27 mouse cellular contexts compared by ENCODE assay signal in genomic region chr9:121865425-121866008, GRCm38 (mm10). TPM values are rescaled to one million over a fixed set of nuclear protein-coding genes. Genes with fewer than 3 reads are reported as not detected.
DNase-seq lines count a peak whose midpoint lies in the region; ATAC-seq and TF ChIP-seq lines count a peak whose summit lies in the region.
"Had no signal": no experiment of that assay in that cellular context is flagged by ENCODE, and none has a peak within 500 bp of the region (broad histone marks: within the 10 kb centered on the region; RNA-seq: fewer than 3 reads in every experiment).

No protein-coding gene starts in this region.

- no peaks in the 10 kb centered on the region for H3K36me3 ChIP-seq in forebrain, embryonic 11.5 days (ENCODE audit: control insufficient read depth, insufficient read depth, low read length)
- H3K36me3 ChIP-seq in forebrain, embryonic 10.5 days (replicated peaks), result no peaks in the 10 kb centered on the region
- H3K36me3 ChIP-seq in intestine, embryonic 15.5 days, result no peaks in the 10 kb centered on the region
- H3K36me3 ChIP-seq in intestine, postnatal 0 days (ENCODE audit: control insufficient read depth, insufficient read depth), result no peaks in the 10 kb centered on the region
- H3K36me3 ChIP-seq in neural tube, embryonic 13.5 days, result no peaks in the 10 kb centered on the region
- H3K36me3 ChIP-seq in neural tube, embryonic 15.5 days, result no peaks in the 10 kb centered on the region
- H3K36me3 ChIP-seq in stomach, postnatal 0 days (ENCODE audit: control insufficient read depth, insufficient read depth, low read length), result no peaks in the 10 kb centered on the region
- H3K36me3 ChIP-seq in kidney, adult 2 months (ENCODE audit: control insufficient read depth, insufficient read depth, low read length), result no peaks in the 10 kb centered on the region
- H3K36me3 ChIP-seq: embryonic facial prominence, embryonic 15.5 days; heart, embryonic 15.5 days; hindbrain, embryonic 10.5 days; limb, embryonic 15.5 days; liver, embryonic 15.5 days had no signal

- TF ChIP-seq CTCF in intestine, postnatal 0 days (IDR thresholded peaks at IDR 0.05; ENCODE audit: low read depth), result no peak
- TF ChIP-seq CTCF in stomach, postnatal 0 days (IDR thresholded peaks at IDR 0.05; ENCODE audit: low read depth), result no peak
- no peak for TF ChIP-seq CTCF in kidney, adult 2 months (conservative IDR thresholded peaks at IDR 0.05; ENCODE audit: insufficient read depth, insufficient read length, low read depth, low read length)

- no peaks in the 10 kb centered on the region for H3K4me1 ChIP-seq in forebrain, embryonic 11.5 days (replicated peaks; ENCODE audit: control insufficient read depth, insufficient read depth, low read length)
- peaks cover 7% of the 10 kb centered on the region for H3K4me1 ChIP-seq in forebrain, embryonic 10.5 days
- H3K4me1 ChIP-seq in intestine, embryonic 15.5 days (replicated peaks), result peaks cover 5% of the 10 kb centered on the region
- H3K4me1 ChIP-seq in intestine, postnatal 0 days (replicated peaks; ENCODE audit: control insufficient read depth, insufficient read depth, low read length), result peaks cover 3% of the 10 kb centered on the region; the same call in 1 of the 2 replicates
- H3K4me1 ChIP-seq in neural tube, embryonic 13.5 days (replicated peaks), result peaks cover 19% of the 10 kb centered on the region
- peaks cover 11% of the 10 kb centered on the region for H3K4me1 ChIP-seq in neural tube, embryonic 15.5 days
- H3K4me1 ChIP-seq in stomach, postnatal 0 days (replicated peaks; ENCODE audit: control insufficient read depth, insufficient read depth), result no peaks in the 10 kb centered on the region
- H3K4me1 ChIP-seq in kidney, adult 2 months (ENCODE audit: control insufficient read depth, insufficient read depth, low read length), result no peaks in the 10 kb centered on the region
- H3K4me1 ChIP-seq: embryonic facial prominence, embryonic 15.5 days; heart, embryonic 15.5 days; limb, embryonic 15.5 days; liver, embryonic 15.5 days had no signal

- WGBS in forebrain, embryonic 11.5 days, result 43% methylated on average over 3 of the region's 3 CpGs
- 44% methylated on average over 3 of the region's 3 CpGs for WGBS in forebrain, embryonic 10.5 days
- 35% methylated on average over 3 of the region's 3 CpGs for WGBS in intestine, embryonic 15.5 days
- WGBS in intestine, postnatal 0 days, result 46% methylated on average over 3 of the region's 3 CpGs
- 27% methylated on average over 3 of the region's 3 CpGs for WGBS in neural tube, embryonic 13.5 days
- WGBS in neural tube, embryonic 15.5 days, result 22% methylated on average over 3 of the region's 3 CpGs
- 39% methylated on average over 3 of the region's 3 CpGs for WGBS in stomach, postnatal 0 days
- WGBS in kidney, adult 2 months, result 63% methylated on average over 3 of the region's 3 CpGs

- no peak for TF ChIP-seq POLR2A in kidney, adult 2 months (IDR thresholded peaks at IDR 0.05; ENCODE audit: low read depth, low read length)

- H3K27me3 ChIP-seq in forebrain, embryonic 11.5 days (ENCODE audit: control insufficient read depth, insufficient read depth, low read length), result no peaks in the 10 kb centered on the region
- H3K27me3 ChIP-seq in forebrain, embryonic 10.5 days (ENCODE audit: poor library complexity, severe bottlenecking), result no peaks in the 10 kb centered on the region
- H3K27me3 ChIP-seq in intestine, embryonic 15.5 days (replicated peaks), result no peaks in the 10 kb centered on the region
- H3K27me3 ChIP-seq in intestine, postnatal 0 days (replicated peaks; ENCODE audit: control insufficient read depth, insufficient read depth, low read length), result no peaks in the 10 kb centered on the region
- 0 out of 2 replicates have a peak, but pooled peaks cover 8% of the 10 kb centered on the region for H3K27me3 ChIP-seq in neural tube, embryonic 13.5 days
- 0 out of 2 replicates have a peak, but pooled peaks cover 6% of the 10 kb centered on the region for H3K27me3 ChIP-seq in neural tube, embryonic 15.5 days (replicated peaks)
- H3K27me3 ChIP-seq in stomach, postnatal 0 days (ENCODE audit: control insufficient read depth, insufficient read depth, low read length), result no peaks in the 10 kb centered on the region
- H3K27me3 ChIP-seq in kidney, adult 2 months (replicated peaks; ENCODE audit: control insufficient read depth, insufficient read depth, low read length), result no peaks in the 10 kb centered on the region
- H3K27me3 ChIP-seq: embryonic facial prominence, embryonic 15.5 days; forebrain, embryonic 13.5 days; heart, embryonic 15.5 days; limb, embryonic 15.5 days; liver, embryonic 15.5 days had no signal

- no peak overlapping the region for H3K4me2 ChIP-seq in forebrain, embryonic 11.5 days (ENCODE audit: low read depth, low read length, severe bottlenecking)
- no peak overlapping the region for H3K4me2 ChIP-seq in intestine, embryonic 15.5 days (replicated peaks)
- H3K4me2 ChIP-seq in intestine, postnatal 0 days (replicated peaks; ENCODE audit: low read depth), result no peak overlapping the region
- no peak overlapping the region for H3K4me2 ChIP-seq in neural tube, embryonic 13.5 days
- no peak overlapping the region for H3K4me2 ChIP-seq in neural tube, embryonic 15.5 days
- H3K4me2 ChIP-seq in stomach, postnatal 0 days (replicated peaks; ENCODE audit: low read depth), result no peak overlapping the region
- H3K4me2 ChIP-seq: embryonic facial prominence, embryonic 15.5 days; forebrain, embryonic 13.5 days; heart, embryonic 15.5 days; limb, embryonic 15.5 days; liver, embryonic 15.5 days had no signal

- peak; percentile 8 for DNase-seq in forebrain, embryonic 11.5 days (ENCODE audit: low spot score)
- DNase-seq in forebrain, embryonic 10.5 days (ENCODE audit: extremely low spot score, low spot score), result no peak
- DNase-seq in stomach, postnatal 0 days (ENCODE audit: low spot score), result no peak
- no peak for DNase-seq in kidney, adult 2 months
- DNase-seq: adrenal gland, postnatal 25 days; cerebellum, adult 2 months; cerebellum, postnatal 36 days; gastrocnemius, postnatal 10 days; heart, adult 2 months; kidney, adult 11 months; right cerebral cortex, postnatal 25 days; thymus, adult 18-20 months had no signal

- H3K27ac ChIP-seq in forebrain, embryonic 11.5 days (ENCODE audit: low read depth, low read length), result no peak overlapping the region
- no peak overlapping the region for H3K27ac ChIP-seq in forebrain, embryonic 10.5 days
- H3K27ac ChIP-seq in intestine, embryonic 15.5 days, result peak overlapping the region; percentile 13; the same call in 1 of the 2 replicates
- no peak overlapping the region for H3K27ac ChIP-seq in intestine, postnatal 0 days (ENCODE audit: low read depth, low read length)
- H3K27ac ChIP-seq in neural tube, embryonic 13.5 days (replicated peaks), result 0 out of 2 replicates have a peak overlapping the region, but pooled peaks have one; percentile 7
- H3K27ac ChIP-seq in neural tube, embryonic 15.5 days (replicated peaks), result no peak overlapping the region
- peak overlapping the region; percentile 58 for H3K27ac ChIP-seq in stomach, postnatal 0 days (replicated peaks)
- no peak overlapping the region for H3K27ac ChIP-seq in kidney, adult 2 months (ENCODE audit: insufficient read depth, low read depth, low read length)
- H3K27ac ChIP-seq: embryonic facial prominence, embryonic 15.5 days; forebrain, embryonic 13.5 days; heart, adult 2 months; heart, embryonic 15.5 days; hindbrain, embryonic 10.5 days; kidney, postnatal 0 days; limb, embryonic 15.5 days; liver, embryonic 15.5 days had no signal

- no peak overlapping the region for H3K9ac ChIP-seq in forebrain, embryonic 11.5 days (ENCODE audit: low read length)
- H3K9ac ChIP-seq in intestine, embryonic 15.5 days, result no peak overlapping the region
- H3K9ac ChIP-seq in intestine, postnatal 0 days (ENCODE audit: low read depth, low read length), result no peak overlapping the region
- H3K9ac ChIP-seq in neural tube, embryonic 13.5 days, result no peak overlapping the region
- H3K9ac ChIP-seq in neural tube, embryonic 15.5 days (replicated peaks), result no peak overlapping the region
- H3K9ac ChIP-seq in stomach, postnatal 0 days (ENCODE audit: low read length), result no peak overlapping the region
- H3K9ac ChIP-seq: embryonic facial prominence, embryonic 15.5 days; forebrain, embryonic 13.5 days; heart, embryonic 15.5 days; limb, embryonic 15.5 days; liver, embryonic 15.5 days had no signal

- H3K9me3 ChIP-seq in forebrain, embryonic 11.5 days (ENCODE audit: control insufficient read depth, low read length), result no peaks in the 10 kb centered on the region
- H3K9me3 ChIP-seq in forebrain, embryonic 10.5 days, result no peaks in the 10 kb centered on the region
- no peaks in the 10 kb centered on the region for H3K9me3 ChIP-seq in intestine, embryonic 15.5 days
- no peaks in the 10 kb centered on the region for H3K9me3 ChIP-seq in intestine, postnatal 0 days (ENCODE audit: control insufficient read depth)
- no peaks in the 10 kb centered on the region for H3K9me3 ChIP-seq in neural tube, embryonic 13.5 days
- no peaks in the 10 kb centered on the region for H3K9me3 ChIP-seq in neural tube, embryonic 15.5 days (replicated peaks)
- no peaks in the 10 kb centered on the region for H3K9me3 ChIP-seq in stomach, postnatal 0 days (ENCODE audit: control insufficient read depth, low read length)
- H3K9me3 ChIP-seq: embryonic facial prominence, embryonic 15.5 days; forebrain, embryonic 13.5 days; heart, embryonic 15.5 days; hindbrain, embryonic 10.5 days; limb, embryonic 15.5 days; liver, embryonic 15.5 days; megakaryocyte, embryonic 14.5 days had no signal

- ATAC-seq in forebrain, embryonic 11.5 days (replicated peaks; ENCODE audit: low FRiP score), result no peak
- ATAC-seq in intestine, embryonic 15.5 days, result no peak
- no peak for ATAC-seq in intestine, postnatal 0 days
- ATAC-seq in neural tube, embryonic 13.5 days (ENCODE audit: low read depth), result peak; percentile 40; the same call in 1 of the 2 replicates
- no peak for ATAC-seq in neural tube, embryonic 15.5 days (ENCODE audit: low FRiP score)
- ATAC-seq in stomach, postnatal 0 days (ENCODE audit: low FRiP score, low TSS enrichment), result no peak
- ATAC-seq: activated CD4-positive, CD25-positive, alpha-beta regulatory T cell, adult 4 months; CD4-positive, CD25-positive, alpha-beta regulatory T cell, adult 4 months; forebrain, embryonic 13.5 days had no signal

- H3K4me3 ChIP-seq in forebrain, embryonic 11.5 days (ENCODE audit: low read depth, low read length), result no peak overlapping the region
- no peak overlapping the region for H3K4me3 ChIP-seq in forebrain, embryonic 10.5 days
- H3K4me3 ChIP-seq in intestine, embryonic 15.5 days (replicated peaks), result no peak overlapping the region
- H3K4me3 ChIP-seq in intestine, postnatal 0 days (ENCODE audit: low read depth, low read length), result no peak overlapping the region
- no peak overlapping the region for H3K4me3 ChIP-seq in neural tube, embryonic 13.5 days
- H3K4me3 ChIP-seq in neural tube, embryonic 15.5 days (replicated peaks), result no peak overlapping the region
- no peak overlapping the region for H3K4me3 ChIP-seq in stomach, postnatal 0 days (ENCODE audit: low read depth, low read length)
- H3K4me3 ChIP-seq in kidney, adult 2 months (ENCODE audit: insufficient read depth, low read depth, low read length), result no peak overlapping the region
- H3K4me3 ChIP-seq: embryonic facial prominence, embryonic 15.5 days; forebrain, embryonic 13.5 days; heart, adult 2 months; heart, embryonic 15.5 days; hindbrain, embryonic 10.5 days; limb, embryonic 15.5 days; liver, embryonic 15.5 days; megakaryocyte, embryonic 14.5 days had no signal

- TF ChIP-seq EP300 in stomach, postnatal 0 days (optimal IDR thresholded peaks at IDR 0.05), result no peak

RNA-seq across cellular contexts. Expression of gene Higd1a, which starts 7.4 kb away (rescaled TPM):
- polyA plus RNA-seq in forebrain, embryonic 11.5 days (2014; fragmentation: Nextera tagmentation; extraction: Ambion mirVana), result 170 and 184 TPM in 2 replicates
- 229 and 238 TPM in 2 replicates for polyA plus RNA-seq in forebrain, embryonic 10.5 days (2016; fragmentation: Nextera tagmentation; extraction: Ambion mirVana)
- 169 and 174 TPM in 2 replicates for polyA plus RNA-seq in intestine, embryonic 15.5 days (2015; fragmentation: Nextera tagmentation; extraction: Ambion mirVana)
- polyA plus RNA-seq in intestine, postnatal 0 days (2015; fragmentation: Nextera tagmentation; extraction: Ambion mirVana), result 162 and 186 TPM in 2 replicates
- polyA plus RNA-seq in neural tube, embryonic 13.5 days (2015; fragmentation: Nextera tagmentation; extraction: Ambion mirVana), result 129 and 150 TPM in 2 replicates
- polyA plus RNA-seq in neural tube, embryonic 15.5 days (2015; fragmentation: Nextera tagmentation; extraction: Ambion mirVana), result 149 and 169 TPM in 2 replicates
- polyA plus RNA-seq in stomach, postnatal 0 days (2015; fragmentation: Nextera tagmentation; extraction: Ambion mirVana), result 631 and 679 TPM in 2 replicates
- polyA plus RNA-seq in kidney, adult 2 months (2012; rRNA removed), result 22.7 and 36.6 TPM in 2 replicates

RNA-seq across cellular contexts. Expression of gene Ccdc13, which starts 26.3 kb away (rescaled TPM):
- 2.6 and 2.7 TPM in 2 replicates for polyA plus RNA-seq in forebrain, embryonic 11.5 days (2014; fragmentation: Nextera tagmentation; extraction: Ambion mirVana)
- 2.6 and 2.7 TPM in 2 replicates for polyA plus RNA-seq in forebrain, embryonic 10.5 days (2016; fragmentation: Nextera tagmentation; extraction: Ambion mirVana)
- polyA plus RNA-seq in intestine, embryonic 15.5 days (2015; fragmentation: Nextera tagmentation; extraction: Ambion mirVana), result 1.1 and 1.3 TPM in 2 replicates
- polyA plus RNA-seq in intestine, postnatal 0 days (2015; fragmentation: Nextera tagmentation; extraction: Ambion mirVana), result 0.14 and 0.31 TPM in 2 replicates
- 2.8 and 3.0 TPM in 2 replicates for polyA plus RNA-seq in neural tube, embryonic 13.5 days (2015; fragmentation: Nextera tagmentation; extraction: Ambion mirVana)
- 2.1 and 4.0 TPM in 2 replicates for polyA plus RNA-seq in neural tube, embryonic 15.5 days (2015; fragmentation: Nextera tagmentation; extraction: Ambion mirVana)
- 0.16 and 0.19 TPM in 2 replicates for polyA plus RNA-seq in stomach, postnatal 0 days (2015; fragmentation: Nextera tagmentation; extraction: Ambion mirVana)
- polyA plus RNA-seq in kidney, adult 2 months (2012; rRNA removed), result 0.30 TPM in 2 replicates
- polyA plus RNA-seq: activated CD4-positive, CD25-positive, alpha-beta regulatory T cell, adult 4 months; CD4-positive, CD25-positive, alpha-beta regulatory T cell, adult 4 months; heart, embryonic 15.5 days; liver, embryonic 15.5 days had no signal

RNA-seq across cellular contexts. Expression of gene Ackr2, which starts 32.6 kb away (rescaled TPM):
- polyA plus RNA-seq in forebrain, embryonic 11.5 days (2014; fragmentation: Nextera tagmentation; extraction: Ambion mirVana), result 0.97 and 1.4 TPM in 2 replicates
- polyA plus RNA-seq in forebrain, embryonic 10.5 days (2016; fragmentation: Nextera tagmentation; extraction: Ambion mirVana), result 0.42 and 0.50 TPM in 2 replicates
- 0.46 and 0.80 TPM in 2 replicates for polyA plus RNA-seq in intestine, embryonic 15.5 days (2015; fragmentation: Nextera tagmentation; extraction: Ambion mirVana)
- 1.0 and 1.1 TPM in 2 replicates for polyA plus RNA-seq in intestine, postnatal 0 days (2015; fragmentation: Nextera tagmentation; extraction: Ambion mirVana)
- polyA plus RNA-seq in neural tube, embryonic 13.5 days (2015; fragmentation: Nextera tagmentation; extraction: Ambion mirVana), result 1.2 and 1.4 TPM in 2 replicates
- 1.5 and 1.7 TPM in 2 replicates for polyA plus RNA-seq in neural tube, embryonic 15.5 days (2015; fragmentation: Nextera tagmentation; extraction: Ambion mirVana)
- 0.28 and 0.35 TPM in 2 replicates for polyA plus RNA-seq in stomach, postnatal 0 days (2015; fragmentation: Nextera tagmentation; extraction: Ambion mirVana)
- polyA plus RNA-seq in kidney, adult 2 months (2012; rRNA removed), result 0.94 and 1.1 TPM in 2 replicates
- polyA plus RNA-seq: activated CD4-positive, CD25-positive, alpha-beta regulatory T cell, adult 4 months; CD4-positive, CD25-positive, alpha-beta regulatory T cell, adult 4 months had no signal

RNA-seq across cellular contexts. Expression of gene Cyp8b1, which starts 50.6 kb away (rescaled TPM):
- not detected in 2 replicates for polyA plus RNA-seq in forebrain, embryonic 11.5 days (2014; fragmentation: Nextera tagmentation; extraction: Ambion mirVana)
- not detected in 2 replicates for polyA plus RNA-seq in forebrain, embryonic 10.5 days (2016; fragmentation: Nextera tagmentation; extraction: Ambion mirVana)
- not detected in 2 replicates for polyA plus RNA-seq in intestine, embryonic 15.5 days (2015; fragmentation: Nextera tagmentation; extraction: Ambion mirVana)
- polyA plus RNA-seq in intestine, postnatal 0 days (2015; fragmentation: Nextera tagmentation; extraction: Ambion mirVana), result 2.1 and 3.3 TPM in 2 replicates
- not detected in 2 replicates for polyA plus RNA-seq in neural tube, embryonic 13.5 days (2015; fragmentation: Nextera tagmentation; extraction: Ambion mirVana)
- polyA plus RNA-seq in neural tube, embryonic 15.5 days (2015; fragmentation: Nextera tagmentation; extraction: Ambion mirVana), result not detected in 2 replicates
- 0.85 and 1.2 TPM in 2 replicates for polyA plus RNA-seq in stomach, postnatal 0 days (2015; fragmentation: Nextera tagmentation; extraction: Ambion mirVana)
- polyA plus RNA-seq in kidney, adult 2 months (2012; rRNA removed), result 0.16 and 0.39 TPM in 2 replicates
- polyA plus RNA-seq: activated CD4-positive, CD25-positive, alpha-beta regulatory T cell, adult 4 months; CD4-positive, CD25-positive, alpha-beta regulatory T cell, adult 4 months; cerebellum, adult 2 months; embryonic facial prominence, embryonic 15.5 days; forebrain, embryonic 13.5 days; heart, embryonic 15.5 days; hindbrain, embryonic 10.5 days; kidney, postnatal 0 days; limb, embryonic 15.5 days; neural tube, embryonic 11.5 days had no signal

Comparison
In these comparisons a context has a peak if more than half of its experiments do, and no peak if none do; other contexts are left out.
1. H3K27ac ChIP-seq: peak in intestine, embryonic 15.5 days (single experiment), neural tube, embryonic 13.5 days (single experiment) and stomach, postnatal 0 days (single experiment); none in forebrain, embryonic 11.5 days (single experiment), forebrain, embryonic 10.5 days (single experiment), intestine, postnatal 0 days (single experiment), neural tube, embryonic 15.5 days (single experiment) and kidney, adult 2 months (single experiment).